18 mouse cellular contexts compared by ENCODE assay signal in the genomic region with DNA sequence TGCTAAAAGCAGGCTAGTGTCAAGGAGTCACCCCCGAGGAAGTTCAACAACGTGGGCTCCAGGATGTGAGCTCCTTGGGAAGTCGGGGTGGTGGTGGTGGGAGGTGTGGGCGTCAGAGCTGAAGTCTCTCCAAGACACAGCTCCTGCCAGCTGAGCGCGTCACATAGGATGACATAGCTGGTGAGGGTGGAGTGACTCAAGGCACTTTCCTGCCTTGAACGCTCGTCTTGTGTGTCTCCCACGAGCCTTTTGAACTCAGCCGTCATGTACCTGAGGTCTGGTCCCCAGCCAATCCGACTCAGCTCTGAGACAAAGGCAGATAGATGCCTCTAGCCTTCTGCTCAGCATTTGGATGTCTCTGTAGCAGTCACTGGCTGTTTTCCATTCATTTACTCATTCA.
DNase-seq lines count a peak whose midpoint lies in the region; ATAC-seq and TF ChIP-seq lines count a peak whose summit lies in the region.
"Had no signal": no experiment of that assay in that cellular context is flagged by ENCODE, and none has a peak within 500 bp of the region (broad histone marks: within the 10 kb centered on the region; RNA-seq: fewer than 3 reads in every experiment).

No protein-coding gene starts in this region.

- no peak overlapping the region for H3ac ChIP-seq in myocyte (ENCODE audit: control insufficient read depth, insufficient read length)

- H3K4me1 ChIP-seq in midbrain, embryonic 15.5 days: no peaks in the 10 kb centered on the region
- H3K4me1 ChIP-seq: liver, embryonic 15.5 days; stomach, embryonic 15.5 days had no signal

- WGBS in midbrain, embryonic 15.5 days: 75% methylated on average over 11 of the region's 11 CpGs

- TF ChIP-seq POLR2A in myocyte (IDR thresholded peaks at IDR 0.05; ENCODE audit: insufficient read length, low read depth): no peak

- no peaks in the 10 kb centered on the region for H3K9me3 ChIP-seq in midbrain, embryonic 15.5 days
- H3K9me3 ChIP-seq: liver, embryonic 15.5 days; stomach, embryonic 15.5 days had no signal

- H3K27me3 ChIP-seq in myocyte (ENCODE audit: control insufficient read depth, insufficient read depth, insufficient read length): no peaks in the 10 kb centered on the region
- no peaks in the 10 kb centered on the region for H3K27me3 ChIP-seq in midbrain, embryonic 15.5 days (replicated peaks)
- H3K27me3 ChIP-seq: stomach, embryonic 15.5 days had no signal

- no peak overlapping the region for H3K27ac ChIP-seq in midbrain, embryonic 15.5 days
- H3K27ac ChIP-seq: liver, embryonic 15.5 days; stomach, embryonic 15.5 days had no signal

- DNase-seq in left cerebral cortex, adult 18-20 months (ENCODE audit: low spot score in 2 of 2): peak; percentile 41 to 50
- no peak for DNase-seq in left cerebral cortex, adult 11 months (ENCODE audit: low spot score)
- DNase-seq in 3T3-L1 (ENCODE audit: low read depth, low spot score) (peak; percentile 72), adipocyte (ENCODE audit: low spot score) (peak; percentile 14)
- DNase-seq in yolk sac, embryonic 10.5 days (ENCODE audit: low spot score): no peak
- DNase-seq: cerebellum, adult 9-11 months; kidney, adult 11 months; kidney, postnatal 10 days; lung, postnatal 14 days; thymus, postnatal 25 days had no signal

- no peaks in the 10 kb centered on the region for H3K36me3 ChIP-seq in myocyte (ENCODE audit: control insufficient read depth, insufficient read depth)
- no peaks in the 10 kb centered on the region for H3K36me3 ChIP-seq in midbrain, embryonic 15.5 days (replicated peaks)
- H3K36me3 ChIP-seq: forebrain, embryonic 10.5 days; heart, embryonic 12.5 days; liver, embryonic 15.5 days; stomach, embryonic 15.5 days had no signal

- H3K4me3 ChIP-seq in myocyte: no peak overlapping the region
- H3K4me3 ChIP-seq in midbrain, embryonic 15.5 days: no peak overlapping the region
- H3K4me3 ChIP-seq: forebrain, embryonic 10.5 days; heart, embryonic 12.5 days; liver, embryonic 15.5 days; stomach, embryonic 15.5 days had no signal

- H3K9ac ChIP-seq in midbrain, embryonic 15.5 days: no peak overlapping the region
- H3K9ac ChIP-seq: heart, embryonic 12.5 days; liver, embryonic 15.5 days; stomach, embryonic 15.5 days had no signal

- no peak for ATAC-seq in midbrain, embryonic 15.5 days (replicated peaks)
- ATAC-seq: hindbrain, embryonic 16.5 days had no signal

- H3K79me2 ChIP-seq in myocyte (ENCODE audit: control insufficient read depth, insufficient read depth): no peaks in the 10 kb centered on the region

- peak overlapping the region; percentile 57 for H3K4me2 ChIP-seq in myocyte (ENCODE audit: low read depth)
- H3K4me2 ChIP-seq in midbrain, embryonic 15.5 days: no peak overlapping the region
- H3K4me2 ChIP-seq: heart, embryonic 12.5 days; liver, embryonic 15.5 days; midbrain, embryonic 11.5 days; stomach, embryonic 15.5 days had no signal

TF ChIP-seq in myocyte, 11 proteins besides CTCF, POLR2A, EP300 and RAD21:
- TF ChIP-seq MYOD1 (IDR thresholded peaks at IDR 0.05; ENCODE audit: control insufficient read depth in 1 of 3, insufficient read length in 2 of 3, low read depth in 2 of 3): peak in 1 of 3 experiments; percentile 24
- no peak for TF ChIP-seq SRF (IDR thresholded peaks at IDR 0.05; ENCODE audit: control insufficient read depth, insufficient read length, low read depth)
- TF ChIP-seq CEBPB (IDR thresholded peaks at IDR 0.05; ENCODE audit: insufficient read depth, poor library complexity, severe bottlenecking): no peak

Comparison
In these comparisons a context has a peak if more than half of its experiments do, and no peak if none do; other contexts are left out.
1. DNase-seq: peak in left cerebral cortex, adult 18-20 months (2 of 2), 3T3-L1 (single experiment) and adipocyte (single experiment); none in left cerebral cortex, adult 11 months (single experiment) and yolk sac, embryonic 10.5 days (single experiment).